Mouse (Mus musculus): Measurements from ENCODE around the gene Mid1. TPM values are rescaled to one million over a fixed set of nuclear protein-coding genes. Genes with fewer than 3 reads are reported as not detected.

Mid1 gene
- polyA plus RNA-seq (2017; shearing (Covaris generic)): 3.2 TPM

DNA sequence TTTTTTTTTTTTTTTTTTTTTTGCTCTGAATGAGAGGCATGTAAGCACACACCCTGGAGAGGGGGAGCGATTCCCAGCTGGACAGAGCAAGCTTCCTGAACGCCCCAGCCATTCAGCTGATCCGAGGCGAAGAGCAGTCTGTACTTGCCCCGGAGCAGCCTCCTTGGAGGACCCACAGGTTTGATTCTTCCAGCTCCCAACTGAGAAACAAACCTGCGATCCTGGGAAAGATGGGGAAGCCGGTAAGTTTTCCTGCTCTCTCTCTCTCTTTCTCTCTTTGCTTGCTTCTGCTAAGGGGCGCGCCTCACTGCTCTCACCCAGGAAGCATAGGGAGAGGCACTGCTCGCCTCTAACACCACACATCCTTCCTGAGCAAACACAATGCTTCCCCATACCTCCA lies at the start of gene Mid1:
Mid1 (plus strand) TSS at position 69 of the 400 bp plus-strand sequence.

DNA sequence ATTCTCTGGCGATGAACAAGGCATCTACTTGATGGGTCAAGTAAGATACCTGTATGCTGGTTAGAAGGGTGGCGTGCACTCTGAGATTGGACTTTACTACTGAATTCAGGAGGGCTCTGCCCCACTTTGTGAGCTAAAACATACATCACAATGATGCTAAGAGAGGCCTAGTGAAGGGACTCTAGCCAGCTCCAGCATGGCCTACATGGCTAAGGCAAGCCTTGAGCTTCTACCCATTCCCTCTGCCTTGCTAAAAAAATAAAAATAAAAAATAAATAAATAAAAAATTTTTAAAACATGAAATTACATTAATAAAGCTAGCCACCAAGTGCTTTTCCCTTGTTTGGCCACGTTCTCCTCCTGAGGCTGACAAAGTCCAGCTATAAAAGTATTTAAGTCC lies 94.5 kb downstream of the Mid1 start, which contains the start of gene 4933400A11Rik:
4933400A11Rik (minus strand) TSS at position 101 of the 400 bp plus-strand sequence.

DNA sequence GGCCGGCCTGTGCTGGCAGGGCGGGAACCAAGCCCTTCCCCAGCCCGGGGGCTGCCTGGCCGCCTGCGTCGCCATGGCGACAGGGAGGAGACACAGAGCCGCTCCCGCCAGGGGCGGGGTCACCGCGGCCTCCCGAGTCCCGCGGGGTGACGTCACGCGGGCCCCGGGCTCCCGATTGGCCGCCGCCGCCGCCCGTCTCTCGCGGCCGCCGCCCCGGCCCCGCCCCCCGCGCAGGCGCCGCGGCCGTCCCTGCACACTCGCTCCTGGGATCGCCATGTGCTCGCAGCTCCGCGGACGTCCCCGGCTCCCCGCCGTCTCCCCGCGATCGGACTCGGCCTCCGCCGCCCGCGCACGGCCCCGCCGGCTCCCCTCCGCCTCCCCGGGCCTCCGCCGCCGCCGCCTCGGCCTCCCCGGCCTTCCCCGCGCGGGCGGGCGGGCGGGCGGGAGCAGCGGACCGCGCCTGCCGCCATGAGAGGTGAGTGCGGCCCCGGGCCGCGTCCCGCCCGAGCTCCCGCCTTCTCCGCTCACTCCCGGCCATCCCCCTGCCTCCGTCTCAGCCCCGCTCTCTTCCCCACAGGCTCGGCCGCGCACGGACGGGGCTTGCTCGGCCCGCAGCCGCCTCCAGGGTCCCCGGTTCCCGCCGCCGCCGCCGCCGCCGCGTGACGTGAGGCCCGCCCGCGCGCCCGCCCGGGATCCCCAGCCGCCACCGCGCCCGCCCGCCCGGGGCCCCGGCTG lies 324.2 kb downstream of the Mid1 start, which contains the start of gene Gm21887:
Gm21887 (plus strand) TSS at position 644 of the 735 bp plus-strand sequence.

Other genes with a start within 250 kb of the Mid1 start
- gene 4933400A11Rik, start 94.4 kb downstream of the Mid1 start, polyA plus RNA-seq (2017; shearing (Covaris generic)): not detected

Data from CD4-positive, CD25-positive, alpha-beta regulatory T cell (primary cell).